Mouse (Mus musculus) G1E (cell line): Measurements from ENCODE around the gene Slc16a10.

Experiments
- CTCF ChIP-seq: IDR thresholded peaks from 2 replicates; pipeline ENCODE4 v1.5.1; 2012; ENCODE audit warnings: low read depth, low read length, inconsistent platforms, mixed read lengths
- GATA1 ChIP-seq: IDR thresholded peaks from 2 replicates; pipeline ENCODE4 v1.6.1; 2012; ENCODE audit warnings: borderline replicate concordance, low read length, inconsistent platforms, mixed read lengths
- GATA2 ChIP-seq: IDR thresholded peaks from 2 replicates; pipeline ENCODE4 v1.6.1; 2012; ENCODE audit warnings: low read depth, low read length, inconsistent platforms, borderline replicate concordance
- POLR2AphosphoS5 ChIP-seq: IDR thresholded peaks from 2 replicates; pipeline ENCODE4 v1.6.1; 2012; ENCODE audit warnings: low read depth, low read length, inconsistent platforms; ENCODE audit not compliant: insufficient replicate concordance
- TAL1 ChIP-seq: conservative IDR thresholded peaks from 2 replicates; pipeline ENCODE4 v1.6.1; 2012; ENCODE audit warnings: low read depth, low read length, inconsistent platforms, mixed read lengths

- no peak for TF ChIP-seq CTCF
- TF ChIP-seq TAL1 = no peak
- no peak for TF ChIP-seq POLR2AphosphoS5
- no peak for TF ChIP-seq GATA1
- TF ChIP-seq GATA2 = no peak
Measured at GRCm38 (mm10) chr10:40077960-40078353, 64.1 kb downstream of the Slc16a10 start.
